Mouse (Mus musculus): ENCODE measurements around the gene Tmem143.
"Not testable (repeated sequence)": the region's sequence is repeated elsewhere in the genome, so short reads cannot be mapped to it uniquely, and the experiment has no call there.

The Tmem143 gene

DNA sequence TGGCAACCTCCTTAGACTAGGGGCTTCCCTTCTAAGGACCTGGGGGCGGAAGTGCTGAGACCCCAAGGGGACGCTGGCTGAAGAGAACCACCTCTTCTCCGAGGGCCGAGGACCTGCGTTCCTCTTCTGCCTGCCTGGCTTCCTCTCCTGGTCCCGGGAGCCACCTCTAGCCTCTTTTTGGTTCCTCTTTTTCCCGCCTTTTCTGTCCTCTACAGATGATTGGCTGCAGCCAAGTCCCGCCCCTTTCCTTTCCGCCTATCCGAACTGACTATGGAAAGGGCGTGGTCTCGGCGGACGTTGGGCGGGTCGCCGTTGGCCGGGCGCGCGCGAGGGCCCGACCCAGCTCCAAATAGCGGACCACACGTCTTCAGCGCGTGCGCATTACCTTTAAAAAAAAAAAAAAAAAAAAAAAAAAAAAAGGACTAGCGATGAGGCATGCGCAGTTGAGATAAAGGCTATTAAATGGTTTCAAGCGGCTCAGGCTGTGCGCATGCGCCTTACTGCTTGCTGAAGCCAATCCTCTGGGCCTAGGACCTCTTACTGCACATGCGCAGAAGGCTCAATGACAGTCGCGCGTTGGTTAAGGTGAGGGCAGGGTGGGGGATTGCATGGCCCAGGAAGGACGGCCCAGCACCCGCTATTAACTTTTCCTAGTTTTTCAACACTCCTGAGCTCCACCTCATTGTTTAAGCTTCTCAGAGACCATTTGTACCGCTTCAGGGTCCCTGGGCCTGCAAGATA is at the start of gene Tmem143, which contains the start of gene Syngr4:
Tmem143 (plus strand) TSS at position 425 of the 741 bp plus-strand sequence.
Syngr4 (minus strand) TSS at position 198 of the 741 bp plus-strand sequence.
- peak; percentile 94 for DNase-seq (ENCODE audit: extremely low spot score, low spot score)

DNA sequence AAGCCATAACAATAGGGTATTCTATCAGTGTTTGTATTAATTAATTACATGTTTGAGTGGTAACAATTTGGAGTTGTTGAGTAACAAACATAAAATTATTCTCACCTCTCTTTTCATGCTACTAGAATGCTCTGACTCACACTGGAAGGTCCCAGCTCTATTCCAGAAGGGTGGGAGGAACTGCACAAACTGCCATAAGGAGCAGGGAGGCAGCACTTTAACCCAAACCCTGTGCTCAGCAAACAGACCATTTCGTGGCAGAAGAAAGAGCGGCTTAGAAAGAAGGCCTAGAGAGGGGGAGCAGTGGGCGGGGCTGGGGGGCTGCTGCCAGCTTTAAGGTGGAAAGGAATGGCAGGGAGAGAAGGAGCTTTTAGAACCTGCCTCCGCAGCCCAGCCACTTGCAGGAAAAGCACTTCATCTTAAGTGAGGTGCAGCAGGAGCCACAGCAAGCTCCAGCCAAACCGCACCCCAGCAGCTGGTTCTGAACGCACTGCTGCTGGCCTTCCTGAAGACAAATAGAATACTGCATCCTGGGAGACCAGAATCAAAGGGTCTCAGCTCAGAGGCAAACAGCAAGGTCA is 48.2 kb upstream of the Tmem143 start:
- no peak for DNase-seq (ENCODE audit: extremely low spot score, low spot score)

DNA sequence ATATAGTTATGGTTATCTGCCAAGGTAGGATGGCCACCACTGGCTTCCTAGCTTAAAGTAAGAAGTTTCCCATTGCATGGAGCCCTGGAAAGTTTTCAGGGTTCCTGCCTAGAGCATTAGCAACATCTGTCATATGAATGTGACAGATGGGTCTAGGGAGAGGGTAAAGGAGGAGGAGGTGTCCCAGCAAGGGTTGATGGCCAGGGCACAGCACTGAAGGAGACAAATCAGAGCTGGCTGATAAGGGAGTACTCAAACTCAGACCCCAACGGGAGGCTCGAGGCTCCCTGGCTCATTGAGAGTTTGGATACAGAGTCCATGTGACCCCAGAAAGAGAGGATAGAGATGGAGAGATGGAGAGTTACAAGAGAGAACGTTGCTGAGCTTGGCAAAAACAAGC is 46.1 kb upstream of the Tmem143 start:
- no peak for DNase-seq (ENCODE audit: extremely low spot score, low spot score)

DNA sequence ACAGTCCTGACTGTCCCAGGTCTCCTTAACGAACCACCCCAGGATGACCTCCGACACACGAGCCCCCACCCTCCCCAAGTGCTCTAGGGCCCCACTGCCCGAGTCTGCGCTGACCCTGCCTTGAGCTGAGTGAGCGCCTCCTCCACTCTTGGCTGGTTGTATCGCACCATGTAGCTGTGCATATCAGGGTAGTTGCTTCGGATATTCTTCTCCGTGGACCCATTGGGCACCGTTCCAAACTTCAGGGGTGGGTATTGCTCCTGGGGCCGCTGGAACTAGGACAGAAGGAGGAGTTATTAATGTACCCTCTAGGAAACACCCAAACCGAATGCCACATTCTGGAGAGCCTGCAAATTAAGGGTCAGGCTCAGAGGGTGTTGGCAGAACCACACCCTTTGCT is 43.7 kb upstream of the Tmem143 start:
- no peak for DNase-seq (ENCODE audit: extremely low spot score, low spot score)

DNA sequence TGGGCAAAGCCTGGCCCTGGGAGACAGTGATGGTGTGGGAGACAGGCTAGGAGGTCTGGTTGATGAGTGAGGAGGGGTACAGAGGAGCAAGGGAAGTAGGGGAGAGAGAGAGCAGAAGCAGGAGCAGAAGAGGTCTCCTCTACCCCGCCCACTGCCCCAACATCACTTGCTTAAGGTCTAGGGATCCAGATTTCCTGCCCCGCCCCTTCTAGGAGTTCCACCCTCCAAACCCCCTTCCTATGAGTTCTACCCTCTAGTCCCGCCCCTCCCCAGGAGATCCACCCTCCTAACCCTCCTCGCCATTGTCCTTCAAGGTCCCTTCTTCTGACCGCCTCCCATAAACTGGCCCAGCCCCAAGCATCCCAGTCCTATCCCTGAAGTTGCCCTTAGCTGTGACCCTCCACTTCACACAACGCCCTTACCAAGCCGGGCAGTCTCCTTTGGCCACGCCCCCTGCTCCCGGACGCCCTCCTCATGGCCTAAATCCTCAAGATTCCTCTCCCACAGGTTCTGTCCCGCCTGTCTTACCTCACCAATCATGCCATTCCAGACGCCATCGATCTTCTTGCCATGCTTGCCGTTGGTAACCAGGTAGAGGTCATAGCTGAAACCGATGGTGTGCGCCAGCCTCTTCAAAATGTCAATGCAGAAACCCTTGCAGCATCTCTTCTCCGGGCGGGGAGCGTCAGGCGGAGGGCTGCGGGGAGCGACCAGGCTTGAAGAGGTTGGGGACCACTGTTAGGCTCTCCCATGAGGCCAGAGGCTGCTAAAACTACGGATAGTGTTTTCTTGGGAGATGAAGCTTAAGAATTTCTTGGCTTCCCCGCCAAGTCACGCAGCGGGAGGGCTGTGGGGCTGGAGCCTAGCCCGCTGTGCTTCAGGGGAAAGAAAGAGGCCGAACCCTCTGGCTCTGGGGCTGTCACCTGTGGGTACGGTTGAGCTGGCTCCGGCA is 39.5 kb upstream of the Tmem143 start:
- DNase-seq (ENCODE audit: extremely low spot score, low spot score), result peak; percentile 55

DNA sequence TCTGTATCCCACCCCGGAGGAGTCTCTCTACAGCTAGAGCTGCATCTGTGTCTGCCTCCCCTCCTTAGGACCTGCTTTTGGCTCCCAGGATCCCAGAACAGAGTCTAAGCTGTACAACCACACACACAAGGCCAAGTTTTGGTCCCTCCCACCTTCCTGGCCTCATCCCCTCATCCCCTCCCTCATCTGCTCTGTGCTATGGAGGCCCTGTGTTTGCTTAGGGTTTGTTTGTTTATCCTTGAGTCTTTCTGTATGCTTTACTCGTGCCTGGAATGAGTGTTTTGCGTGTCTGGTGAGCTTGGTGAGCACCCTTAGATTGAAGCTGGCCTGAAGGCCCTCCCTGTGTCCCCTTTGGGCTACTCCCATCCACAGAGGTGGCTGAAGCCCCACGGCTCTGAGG is 37.7 kb upstream of the Tmem143 start:
- DNase-seq (ENCODE audit: extremely low spot score, low spot score), result no peak

DNA sequence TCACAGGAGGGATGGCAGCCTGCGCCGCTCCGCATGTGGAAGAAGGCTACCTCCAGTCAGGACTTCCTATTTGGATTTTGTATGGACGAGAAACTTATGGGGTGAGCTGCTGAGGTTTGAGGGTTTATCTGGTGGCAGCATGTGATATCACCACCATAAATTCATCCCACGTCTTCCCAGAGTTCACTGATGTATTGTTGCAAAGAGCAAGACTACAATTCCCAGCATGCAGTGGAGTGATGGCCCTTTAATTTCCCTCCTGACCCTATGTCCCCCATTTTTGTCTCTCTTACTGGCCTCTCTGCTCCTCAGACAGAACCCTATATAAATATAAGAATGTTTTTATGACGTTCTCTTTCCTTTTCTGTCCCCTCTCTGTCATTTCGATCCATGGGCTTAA is 33.9 kb upstream of the Tmem143 start:
- no peak for DNase-seq (ENCODE audit: extremely low spot score, low spot score)

DNA sequence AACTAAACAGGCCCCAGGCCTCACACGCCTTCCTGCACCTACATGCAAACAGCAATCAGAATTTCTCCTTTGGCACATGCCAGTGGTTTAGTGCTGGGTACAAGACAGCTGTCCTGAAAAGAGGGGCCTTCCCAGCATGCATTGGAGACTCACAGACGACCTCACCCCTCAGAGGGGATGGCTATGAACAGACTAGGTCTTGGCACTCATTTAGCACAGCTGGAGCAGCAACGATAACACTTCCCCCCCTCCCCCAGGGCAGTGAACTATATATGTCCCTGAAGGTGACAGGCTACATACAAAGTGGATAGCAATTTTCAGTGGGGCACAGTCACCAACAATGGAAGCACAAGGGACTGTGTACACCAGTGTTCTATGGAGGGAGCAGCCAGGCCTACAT is 32.3 kb upstream of the Tmem143 start:
- DNase-seq (ENCODE audit: extremely low spot score, low spot score), result no peak

DNA sequence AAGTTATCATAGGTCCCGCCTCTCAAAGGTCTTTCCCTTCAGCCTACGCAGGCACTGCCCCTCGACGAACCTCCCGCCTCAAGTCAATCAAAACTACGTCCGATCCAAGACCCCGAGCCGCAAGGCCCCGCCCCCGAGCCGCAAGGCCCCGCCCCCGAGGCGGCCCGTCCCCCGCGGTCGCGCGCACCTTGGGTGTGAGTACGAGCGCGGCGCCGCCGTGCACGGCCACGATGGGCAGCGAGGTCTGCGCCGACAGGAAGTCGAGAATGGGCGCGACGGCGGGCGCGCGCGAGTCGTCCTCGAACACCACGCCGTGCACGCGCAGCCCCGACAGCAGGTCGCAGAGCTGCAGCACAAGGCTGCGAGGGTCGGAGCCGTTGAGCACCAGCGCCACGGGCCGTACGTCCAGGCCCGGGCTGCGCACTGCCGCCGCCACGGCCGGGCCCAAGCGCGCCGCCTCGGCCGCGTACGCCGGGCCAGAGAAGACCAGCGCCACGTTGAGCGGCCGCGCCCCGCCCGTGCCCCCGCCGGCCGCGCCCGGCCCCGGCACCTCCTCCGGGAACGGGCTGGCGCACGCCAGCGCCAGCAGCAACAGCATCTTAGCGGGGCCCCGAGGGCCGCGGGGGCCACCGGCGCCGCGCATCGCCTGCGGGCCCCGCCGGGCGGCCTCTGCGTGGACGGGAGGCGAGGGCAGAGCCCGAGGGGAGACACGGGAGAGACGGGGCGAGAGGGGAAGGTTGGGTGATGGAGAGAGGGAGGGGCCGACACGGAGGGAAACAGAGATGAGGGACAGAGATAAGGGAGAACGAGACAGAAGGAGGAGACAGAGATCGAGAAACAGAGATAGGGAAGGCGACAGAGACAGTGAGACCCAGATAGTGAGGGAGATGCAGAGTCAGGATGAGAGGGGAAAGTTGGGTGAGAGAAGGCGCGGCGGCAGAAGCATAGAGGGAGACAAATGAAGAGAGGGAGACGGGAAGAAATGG is 30.5 kb upstream of the Tmem143 start:
- peak; percentile 94 for DNase-seq (ENCODE audit: extremely low spot score, low spot score)

DNA sequence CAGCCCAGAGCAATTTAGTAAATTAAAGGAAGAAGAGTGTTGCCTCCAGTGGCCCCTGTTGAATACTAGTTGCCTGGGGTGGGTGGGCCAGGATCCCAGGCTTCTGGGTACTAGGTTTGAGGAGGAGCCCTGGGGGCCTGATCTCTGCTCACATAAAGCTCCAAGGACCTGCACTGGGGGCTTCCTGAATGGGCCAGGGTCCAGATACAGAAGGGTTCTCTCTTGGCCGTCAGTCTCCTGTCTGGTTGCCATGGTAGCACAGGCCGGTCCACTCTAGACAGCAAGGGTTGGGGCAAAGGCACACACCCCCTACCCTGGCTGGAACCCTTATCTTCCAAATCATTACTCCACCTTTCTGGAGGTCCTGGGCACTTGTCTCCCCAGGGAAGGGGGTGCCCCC is 28.9 kb upstream of the Tmem143 start:
- DNase-seq (ENCODE audit: extremely low spot score, low spot score), result no peak

DNA sequence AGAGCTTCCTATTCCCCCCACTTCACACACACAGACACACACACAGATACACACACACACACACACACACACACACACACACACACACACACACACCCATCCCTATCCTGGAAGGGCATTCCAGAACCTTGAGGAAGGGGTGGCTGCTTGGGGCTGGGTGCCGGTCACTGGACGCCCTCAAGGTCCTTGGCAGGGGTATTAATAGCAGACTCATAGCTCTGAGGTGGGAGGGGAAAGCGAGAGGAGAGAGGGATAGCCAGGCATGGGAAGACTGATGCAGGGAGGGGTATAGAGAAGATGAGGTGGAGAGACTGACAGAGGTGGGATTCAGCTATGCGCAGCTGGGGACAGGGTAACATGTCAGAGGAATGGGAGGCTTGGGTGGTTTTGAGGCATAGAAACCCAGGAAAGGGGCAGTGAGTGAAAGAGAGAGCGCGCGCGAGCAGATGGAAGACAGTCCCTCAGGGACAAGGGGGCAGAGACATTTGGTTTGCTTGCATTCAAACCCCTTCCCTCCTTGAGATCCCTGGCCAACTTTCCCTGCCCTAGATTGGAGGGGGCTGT is 27.6 kb upstream of the Tmem143 start:
- DNase-seq (ENCODE audit: extremely low spot score, low spot score), result peak; percentile 31

DNA sequence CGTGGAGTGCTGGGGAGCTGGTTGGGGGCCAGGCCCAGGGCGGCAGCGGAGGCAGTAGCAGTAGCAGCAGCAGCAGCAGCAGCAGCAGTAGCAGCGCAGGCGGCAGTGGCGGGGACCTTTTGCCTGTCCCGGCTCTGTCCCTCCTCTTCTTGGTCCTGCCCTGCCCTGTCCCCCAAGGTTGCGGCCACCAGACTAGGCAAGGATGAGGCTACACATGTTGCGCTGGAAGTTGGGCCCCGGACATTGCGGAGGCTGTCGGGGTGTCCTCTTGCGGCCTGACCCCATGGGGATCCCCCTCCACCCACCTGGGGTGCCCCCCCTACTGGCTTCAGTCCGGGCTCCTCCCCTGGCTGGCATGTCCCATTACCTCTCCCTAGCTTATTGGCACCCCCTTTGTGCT is 27.0 kb upstream of the Tmem143 start:
- peak; percentile 30 for DNase-seq (ENCODE audit: extremely low spot score, low spot score)

DNA sequence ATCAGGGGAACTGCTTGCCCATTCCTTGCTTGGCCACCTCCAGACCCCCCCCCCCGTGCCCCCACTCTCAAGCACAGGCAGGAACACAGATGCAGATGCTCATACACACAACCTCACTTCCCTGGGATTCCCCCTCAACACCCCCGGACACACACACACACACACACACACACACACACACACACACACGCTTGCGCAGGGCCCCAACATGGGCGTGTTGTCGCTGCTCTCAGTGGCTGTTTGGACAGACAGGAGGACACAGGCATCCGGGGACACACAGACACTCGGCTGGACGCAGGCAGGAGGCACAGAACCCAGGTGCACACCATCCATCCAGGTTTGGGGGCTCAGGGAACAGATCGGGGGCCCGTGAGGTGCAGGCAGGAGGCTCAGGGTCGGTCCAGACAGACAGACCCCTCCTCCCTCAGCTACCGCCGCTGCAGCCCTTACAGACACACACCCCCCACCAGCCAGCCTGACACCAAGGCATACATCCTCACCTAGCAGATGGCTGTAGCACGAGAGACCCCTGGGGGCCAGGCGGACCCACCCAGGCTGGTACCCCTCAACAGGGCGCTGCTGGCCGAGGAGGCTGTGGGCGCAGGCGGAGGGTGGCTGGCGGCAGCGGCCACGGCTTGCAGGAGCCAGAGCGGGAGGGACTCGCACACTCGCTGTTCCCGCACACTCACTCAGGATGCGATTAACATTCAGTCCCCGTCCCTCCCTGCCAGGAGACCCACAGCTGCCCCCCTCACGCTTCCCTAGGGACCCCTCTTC is 26.3 kb upstream of the Tmem143 start:
- DNase-seq (ENCODE audit: extremely low spot score, low spot score), result peak; percentile 49

DNA sequence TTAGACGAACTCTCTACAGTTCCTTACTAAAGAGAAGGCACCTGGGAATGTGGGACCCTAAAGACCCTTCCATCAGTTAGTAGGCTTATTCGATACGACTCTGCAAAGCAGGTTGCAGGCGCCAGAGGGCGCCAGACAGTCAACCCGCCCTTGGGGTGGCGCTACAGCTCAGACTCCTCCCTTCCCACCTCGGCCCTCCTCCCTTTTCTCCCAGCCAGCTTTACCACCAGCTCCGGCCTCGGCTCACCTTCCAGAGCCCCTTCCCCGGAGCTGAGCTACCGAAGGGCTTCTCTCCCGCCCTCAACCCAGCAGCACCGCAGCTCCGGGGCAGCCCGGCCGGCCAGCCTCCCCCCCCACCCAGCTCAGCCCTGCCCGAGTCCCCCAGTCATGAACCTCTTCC is 24.1 kb upstream of the Tmem143 start, which contains the start of gene Kdelr1:
Kdelr1 (plus strand) TSS at position 149 of the 400 bp plus-strand sequence.
- peak; percentile 91 for DNase-seq (ENCODE audit: extremely low spot score, low spot score)

DNA sequence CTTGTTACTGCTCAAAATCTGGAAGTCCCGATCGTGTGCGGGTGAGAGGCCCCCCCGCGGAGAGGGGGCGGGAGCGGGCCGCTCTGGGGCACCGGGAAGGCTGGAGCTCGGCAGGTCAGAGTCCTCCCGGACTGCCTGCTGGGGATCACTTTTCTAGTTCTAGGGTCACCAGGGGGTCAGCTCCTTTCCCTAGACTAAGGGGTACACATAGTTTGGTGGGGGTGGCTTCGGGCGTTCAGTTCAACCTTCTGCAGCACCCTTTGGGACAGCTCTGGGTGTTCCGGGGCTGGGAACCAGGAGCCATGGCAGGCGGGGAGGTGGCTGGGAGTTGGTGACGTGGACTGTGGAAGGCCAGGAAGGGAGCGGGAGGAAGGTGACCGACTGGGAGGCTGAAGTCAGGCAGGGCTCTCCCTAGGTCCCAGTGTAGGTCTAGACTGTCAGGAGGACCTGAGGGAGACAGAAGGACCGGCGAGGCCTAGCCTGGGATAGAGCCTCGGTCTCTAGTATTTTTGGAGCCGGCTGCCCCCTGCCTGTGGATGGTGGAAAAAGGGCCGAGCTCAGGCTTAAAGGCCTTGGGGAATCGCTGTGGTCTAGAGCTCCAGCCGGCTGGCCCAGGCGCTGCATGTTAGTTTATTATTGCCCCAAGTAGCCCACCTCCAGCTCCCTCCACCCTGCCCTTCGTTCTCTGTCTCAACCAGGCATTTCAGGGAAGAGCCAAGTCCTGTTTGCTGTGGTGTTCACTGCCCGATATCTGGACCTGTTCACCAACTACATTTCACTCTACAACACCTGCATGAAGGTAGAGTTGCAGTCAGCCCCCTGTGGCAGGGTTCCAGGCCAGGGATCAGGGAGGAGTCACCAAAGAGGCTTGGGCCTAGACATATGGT is 23.4 kb upstream of the Tmem143 start:
- DNase-seq (ENCODE audit: extremely low spot score, low spot score), result peak; percentile 72

DNA sequence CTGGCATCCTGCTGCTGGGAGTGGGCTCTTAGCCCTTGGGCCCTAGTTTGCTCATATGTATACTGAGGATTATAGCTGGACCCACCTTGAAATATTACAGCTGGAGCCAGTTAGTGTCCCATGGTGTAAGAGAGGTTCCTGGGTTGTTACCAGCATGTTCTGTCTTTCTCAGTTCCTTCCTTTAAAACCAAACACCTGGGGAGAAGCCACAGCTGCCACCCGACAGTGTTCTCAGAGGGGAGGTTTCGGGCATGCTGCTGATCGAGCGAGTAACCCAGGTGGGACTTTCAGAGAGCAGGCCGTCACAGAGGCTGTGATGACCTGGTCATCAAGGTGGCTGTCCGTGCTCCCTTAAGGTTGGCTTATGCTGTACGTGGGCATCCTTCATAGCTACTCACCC is 19.8 kb upstream of the Tmem143 start:
- DNase-seq (ENCODE audit: extremely low spot score, low spot score), result no peak

DNA sequence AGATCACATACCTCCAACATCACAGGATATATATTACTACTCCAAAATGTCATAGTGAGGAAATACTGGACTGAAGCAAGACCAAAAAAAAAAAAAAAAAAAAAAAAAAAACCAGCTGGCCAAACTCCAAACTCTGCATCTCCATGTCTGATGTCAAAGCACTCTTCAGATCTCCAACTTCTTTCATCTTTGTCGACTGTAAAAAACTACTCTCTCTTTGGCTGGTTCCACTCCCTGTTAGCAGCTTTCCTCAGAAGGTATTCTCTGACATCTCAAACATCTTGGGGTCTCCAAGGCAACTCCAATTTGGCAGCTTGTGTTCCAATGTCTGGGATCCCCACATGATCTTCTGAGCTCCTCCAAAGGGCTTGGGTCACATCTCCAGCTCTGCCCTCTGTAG is 18.5 kb upstream of the Tmem143 start, which contains the start of gene Grin2d:
Grin2d (minus strand) TSS at position 101 of the 400 bp plus-strand sequence.
- DNase-seq (ENCODE audit: extremely low spot score, low spot score), result not testable (repeated sequence)

DNA sequence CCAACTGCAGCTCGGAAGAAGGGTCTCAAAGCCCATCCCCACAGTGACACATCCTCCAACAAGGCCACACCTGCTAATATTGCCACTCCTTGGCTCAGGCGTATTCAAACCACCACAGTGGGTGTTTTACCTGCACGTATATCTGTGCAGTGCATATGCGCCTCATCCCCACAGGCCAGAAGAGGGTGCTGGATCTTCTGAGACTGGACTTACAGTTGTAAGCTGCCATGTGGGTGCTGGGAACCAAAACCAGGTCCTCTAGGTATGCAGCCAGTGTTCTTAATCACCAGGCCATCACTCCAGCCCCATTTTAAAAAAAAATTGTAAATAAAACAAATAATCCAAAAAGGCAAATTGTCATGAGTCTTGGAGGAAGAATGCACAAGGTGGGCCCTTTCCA is 16.2 kb upstream of the Tmem143 start:
- DNase-seq (ENCODE audit: extremely low spot score, low spot score), result no peak

Data from neural tube, embryonic 10.5 days (tissue).